Mouse (Mus musculus): ENCODE data around the gene Dcaf5. TPM values are rescaled to one million over a fixed set of nuclear protein-coding genes. Genes with fewer than 3 reads are reported as not detected.

Dcaf5 gene
- polyA plus RNA-seq, 1 experiment from 2014 or later = 12.1 TPM

DNA sequence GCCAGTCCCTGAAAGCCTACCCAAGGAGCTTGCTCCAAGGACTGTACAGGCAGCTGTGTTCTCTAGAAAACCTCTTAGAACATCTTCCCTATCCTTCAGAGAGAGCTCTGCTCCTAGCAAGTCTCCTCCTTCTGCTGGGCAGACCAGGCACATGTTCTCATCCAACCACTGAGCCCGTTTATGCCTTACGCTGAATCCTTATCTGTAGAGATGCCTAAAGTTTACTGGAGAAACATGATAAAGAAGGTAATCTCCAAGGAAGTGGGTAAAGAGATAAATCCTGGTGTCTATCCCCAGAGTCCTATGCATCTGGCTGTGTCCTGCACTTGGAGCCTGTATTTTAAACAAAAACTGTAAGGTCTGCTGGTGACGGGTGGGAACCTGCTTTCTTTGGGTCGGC is 145.9 kb downstream of the Dcaf5 start:
- Histone ChIP-seq H3K27ac (no peak overlapping the region), H3K27me3 (ENCODE audit: insufficient read depth, poor library complexity, severe bottlenecking) (0 out of 2 replicates have a peak, but pooled peaks cover 2% of the 10 kb centered on the region), H3K36me3 (no peaks in the 10 kb centered on the region), H3K4me1 (replicated peaks) (peaks cover 17% of the 10 kb centered on the region), H3K4me3 (no peak overlapping the region), H3K9me3 (no peaks in the 10 kb centered on the region)
- DNase-seq (ENCODE audit: low spot score) = no peak
- 91% methylated on average over 4 of the region's 4 CpGs for WGBS

DNA sequence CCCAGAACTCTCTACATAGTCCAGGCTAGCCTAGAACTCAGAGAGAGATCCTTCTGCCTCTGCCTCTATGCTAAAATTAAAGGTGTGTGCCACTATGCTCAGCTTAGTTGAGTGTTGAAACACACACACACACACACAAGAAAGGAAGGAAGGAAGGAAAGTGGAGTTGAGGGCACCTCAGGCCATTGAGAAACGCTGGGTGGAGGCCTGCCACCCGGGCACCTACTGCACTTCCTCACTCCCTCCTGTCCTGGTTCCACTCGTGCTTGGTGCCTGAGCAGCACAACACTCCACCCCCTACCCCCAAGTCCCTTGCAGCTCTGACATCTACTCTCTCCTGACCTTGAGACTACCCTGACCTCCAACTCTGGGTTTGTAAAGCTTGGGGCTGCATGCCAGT is 146.7 kb downstream of the Dcaf5 start:
- H3K9me3 ChIP-seq = no peaks in the 10 kb centered on the region
- peaks cover 17% of the 10 kb centered on the region for H3K4me1 ChIP-seq (replicated peaks)
- H3K27ac ChIP-seq = no peak overlapping the region
- no peak for DNase-seq (ENCODE audit: low spot score)
- 79% methylated on average over 3 of the region's 3 CpGs for WGBS
- H3K4me3 ChIP-seq = no peak overlapping the region
- 0 out of 2 replicates have a peak, but pooled peaks cover 2% of the 10 kb centered on the region for H3K27me3 ChIP-seq (ENCODE audit: insufficient read depth, poor library complexity, severe bottlenecking)
- no peaks in the 10 kb centered on the region for H3K36me3 ChIP-seq

DNA sequence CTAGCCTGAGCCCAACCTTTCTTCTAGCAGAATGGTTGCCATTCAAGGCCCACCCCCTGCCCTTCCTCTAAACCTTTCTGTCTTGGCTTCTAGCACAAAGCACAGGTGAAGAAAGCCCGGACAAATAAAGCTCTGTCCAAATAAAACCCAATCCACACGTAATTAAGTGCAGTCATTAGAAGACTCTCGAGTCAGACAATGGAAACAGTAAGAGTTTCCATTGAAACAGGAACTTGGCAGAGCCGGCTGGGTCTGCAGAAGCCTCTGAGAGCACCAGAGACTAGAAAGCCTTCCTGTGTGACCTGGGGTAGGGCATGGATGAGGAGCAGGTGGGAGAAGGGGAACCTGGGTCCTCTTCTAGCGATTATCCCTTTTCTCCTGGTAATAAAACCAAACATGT is 150.5 kb downstream of the Dcaf5 start:
- no peak overlapping the region for H3K27ac ChIP-seq
- WGBS = 80% methylated on average over 5 of the region's 5 CpGs
- no peaks in the 10 kb centered on the region for H3K36me3 ChIP-seq
- H3K27me3 ChIP-seq (ENCODE audit: insufficient read depth, poor library complexity, severe bottlenecking) = 0 out of 2 replicates have a peak, but pooled peaks cover 2% of the 10 kb centered on the region
- peaks cover 7% of the 10 kb centered on the region for H3K4me1 ChIP-seq (replicated peaks)
- no peak overlapping the region for H3K4me3 ChIP-seq
- DNase-seq (ENCODE audit: low spot score) = no peak
- no peaks in the 10 kb centered on the region for H3K9me3 ChIP-seq

Other genes starting within 250 kb of the Dcaf5 start
- gene Actn1, start 176.2 kb downstream of the Dcaf5 start, polyA plus RNA-seq (2016; fragmentation: Nextera tagmentation; extraction: Ambion mirVana) = 24.1 and 27.6 TPM in 2 replicates
- 36.0 and 40.6 TPM in 2 replicates for gene Exd2, start 26.5 kb upstream of the Dcaf5 start, polyA plus RNA-seq (2016; fragmentation: Nextera tagmentation; extraction: Ambion mirVana)
- 17.7 and 18.9 TPM in 2 replicates for gene Galnt16, start 81.7 kb upstream of the Dcaf5 start, polyA plus RNA-seq (2016; fragmentation: Nextera tagmentation; extraction: Ambion mirVana)
- gene Slc39a9, start 207.3 kb upstream of the Dcaf5 start, polyA plus RNA-seq (2016; fragmentation: Nextera tagmentation; extraction: Ambion mirVana) = 24.4 and 26.0 TPM in 2 replicates
- 467 and 523 TPM in 2 replicates for gene Erh, start 207.7 kb upstream of the Dcaf5 start, polyA plus RNA-seq (2016; fragmentation: Nextera tagmentation; extraction: Ambion mirVana)